In genomic region chr2:165758534-165758933, GRCm38 (mm10) we compare ENCODE assay signal across 11 mouse cellular contexts.
DNase-seq lines count a peak whose midpoint lies in the region; ATAC-seq lines count a peak whose summit lies in the region.
"Had no signal": no experiment of that assay in that cellular context is flagged by ENCODE, and none has a peak within 500 bp of the region (broad histone marks: within the 10 kb centered on the region; RNA-seq: fewer than 3 reads in every experiment).

No protein-coding gene starts in this region.

- WGBS in hindbrain, embryonic 12.5 days = 18% methylated on average over 5 of the region's 5 CpGs
- WGBS in midbrain, embryonic 15.5 days = 13% methylated on average over 5 of the region's 5 CpGs

- peaks cover 3% of the 10 kb centered on the region; the same call in 1 of the 2 replicates for H3K36me3 ChIP-seq in hindbrain, embryonic 12.5 days
- no peaks in the 10 kb centered on the region for H3K36me3 ChIP-seq in midbrain, embryonic 15.5 days (replicated peaks)

- H3K9ac ChIP-seq in hindbrain, embryonic 12.5 days = no peak overlapping the region
- no peak overlapping the region for H3K9ac ChIP-seq in midbrain, embryonic 15.5 days
- H3K9ac ChIP-seq: liver, postnatal 0 days had no signal

- DNase-seq in Muller cell, postnatal 12 days (ENCODE audit: inconsistent ontology term) = peak; percentile 61
- peak; percentile 61 for DNase-seq in embryo, embryonic 11 days
- no peak for DNase-seq in layer of hippocampus, postnatal 36 days
- no peak for DNase-seq in c-Kit-positive CD71-positive TER-119-positive erythroid progenitor cells, embryonic 14.5 days (ENCODE audit: low spot score)
- DNase-seq in layer of hippocampus, adult 18-20 months (ENCODE audit: low spot score in 2 of 2) = no peak
- DNase-seq: kidney, postnatal 25 days; liver, postnatal 0 days; right cerebral cortex, postnatal 25 days had no signal

- peaks cover 18% of the 10 kb centered on the region for H3K4me1 ChIP-seq in hindbrain, embryonic 12.5 days
- peaks cover 12% of the 10 kb centered on the region; the same call in 1 of the 2 replicates for H3K4me1 ChIP-seq in midbrain, embryonic 15.5 days

- no peak overlapping the region for H3K4me2 ChIP-seq in hindbrain, embryonic 12.5 days (replicated peaks)
- no peak overlapping the region for H3K4me2 ChIP-seq in midbrain, embryonic 15.5 days

- H3K9me3 ChIP-seq in hindbrain, embryonic 12.5 days (replicated peaks) = no peaks in the 10 kb centered on the region
- no peaks in the 10 kb centered on the region for H3K9me3 ChIP-seq in midbrain, embryonic 15.5 days

- no peak overlapping the region for H3K27ac ChIP-seq in hindbrain, embryonic 12.5 days
- no peak overlapping the region for H3K27ac ChIP-seq in midbrain, embryonic 15.5 days

- H3K4me3 ChIP-seq in hindbrain, embryonic 12.5 days = no peak overlapping the region
- no peak overlapping the region for H3K4me3 ChIP-seq in midbrain, embryonic 15.5 days
- H3K4me3 ChIP-seq: myocyte had no signal

- ATAC-seq in hindbrain, embryonic 12.5 days (ENCODE audit: low FRiP score) = peak; percentile 76
- peak; percentile 79 for ATAC-seq in midbrain, embryonic 15.5 days (replicated peaks)
- ATAC-seq: liver, postnatal 0 days had no signal

- no peaks in the 10 kb centered on the region for H3K27me3 ChIP-seq in hindbrain, embryonic 12.5 days
- no peaks in the 10 kb centered on the region for H3K27me3 ChIP-seq in midbrain, embryonic 15.5 days (replicated peaks)

Comparison
In these comparisons a context has a peak if more than half of its experiments do, and no peak if none do; other contexts are left out.
1. DNase-seq: peak in Muller cell, postnatal 12 days (single experiment) and embryo, embryonic 11 days (single experiment); none in layer of hippocampus, postnatal 36 days (0 of 2), c-Kit-positive CD71-positive TER-119-positive erythroid progenitor cells, embryonic 14.5 days (single experiment) and layer of hippocampus, adult 18-20 months (0 of 2).